Mouse (Mus musculus): ENCODE data around the gene Fibcd1.
A peak's percentile ranks its signal among the peaks of the same experiment; 100 is the strongest.

Fibcd1 gene

GRCm38 (mm10) chr2:31811086-31811958 lies 34.5 kb downstream of the Fibcd1 start:
- no peak for DNase-seq (ENCODE audit: low spot score)

- no peak for DNase-seq (ENCODE audit: low spot score)
Measured at GRCm38 (mm10) chr2:31810444-31810843, 35.4 kb downstream of the Fibcd1 start, which contains the start of gene Qrfp. TSS of gene Qrfp (minus strand) at chr2:31810580.

GRCm38 (mm10) chr2:31809358-31809740 lies 36.5 kb downstream of the Fibcd1 start:
- DNase-seq (ENCODE audit: low spot score), result no peak

- no peak for DNase-seq (ENCODE audit: low spot score)
Measured at GRCm38 (mm10) chr2:31808410-31809357, 37.1 kb downstream of the Fibcd1 start.

GRCm38 (mm10) chr2:31806639-31807382 lies 39.0 kb downstream of the Fibcd1 start:
- DNase-seq (ENCODE audit: low spot score), result no peak

GRCm38 (mm10) chr2:31803480-31803879 lies 42.3 kb downstream of the Fibcd1 start:
- no peak for DNase-seq (ENCODE audit: low spot score)

- DNase-seq (ENCODE audit: low spot score), result no peak
Measured at GRCm38 (mm10) chr2:31802811-31803210, 43.0 kb downstream of the Fibcd1 start.

- no peak for DNase-seq (ENCODE audit: low spot score)
Measured at GRCm38 (mm10) chr2:31801416-31801815, 44.4 kb downstream of the Fibcd1 start.

- DNase-seq (ENCODE audit: low spot score), result no peak
Measured at GRCm38 (mm10) chr2:31796943-31797342, 48.9 kb downstream of the Fibcd1 start.

- no peak for DNase-seq (ENCODE audit: low spot score)
Measured at GRCm38 (mm10) chr2:31792611-31793010, 53.2 kb downstream of the Fibcd1 start.

GRCm38 (mm10) chr2:31791260-31791659 lies 54.5 kb downstream of the Fibcd1 start:
- no peak for DNase-seq (ENCODE audit: low spot score)

GRCm38 (mm10) chr2:31790728-31791251 lies 55.0 kb downstream of the Fibcd1 start:
- DNase-seq (ENCODE audit: low spot score), result no peak

GRCm38 (mm10) chr2:31789215-31789614 lies 56.6 kb downstream of the Fibcd1 start:
- DNase-seq (ENCODE audit: low spot score), result no peak

- DNase-seq (ENCODE audit: low spot score), result no peak
Measured at GRCm38 (mm10) chr2:31788227-31788626, 57.6 kb downstream of the Fibcd1 start.

GRCm38 (mm10) chr2:31787029-31787428 lies 58.8 kb downstream of the Fibcd1 start:
- peak; percentile 92 for DNase-seq (ENCODE audit: low spot score)

GRCm38 (mm10) chr2:31785074-31785473 lies 60.7 kb downstream of the Fibcd1 start:
- peak; percentile 77 for DNase-seq (ENCODE audit: low spot score)

- no peak for DNase-seq (ENCODE audit: low spot score)
Measured at GRCm38 (mm10) chr2:31782958-31783602, 62.7 kb downstream of the Fibcd1 start.

- DNase-seq (ENCODE audit: low spot score), result no peak
Measured at GRCm38 (mm10) chr2:31779258-31779657, 66.5 kb downstream of the Fibcd1 start.

GRCm38 (mm10) chr2:31776479-31776878 lies 69.3 kb downstream of the Fibcd1 start:
- DNase-seq (ENCODE audit: low spot score), result no peak

GRCm38 (mm10) chr2:31770781-31771441 lies 74.9 kb downstream of the Fibcd1 start:
- DNase-seq (ENCODE audit: low spot score), result peak; percentile 59
